Mouse (Mus musculus): ENCODE measurements around the gene Hoxb9.

DNA sequence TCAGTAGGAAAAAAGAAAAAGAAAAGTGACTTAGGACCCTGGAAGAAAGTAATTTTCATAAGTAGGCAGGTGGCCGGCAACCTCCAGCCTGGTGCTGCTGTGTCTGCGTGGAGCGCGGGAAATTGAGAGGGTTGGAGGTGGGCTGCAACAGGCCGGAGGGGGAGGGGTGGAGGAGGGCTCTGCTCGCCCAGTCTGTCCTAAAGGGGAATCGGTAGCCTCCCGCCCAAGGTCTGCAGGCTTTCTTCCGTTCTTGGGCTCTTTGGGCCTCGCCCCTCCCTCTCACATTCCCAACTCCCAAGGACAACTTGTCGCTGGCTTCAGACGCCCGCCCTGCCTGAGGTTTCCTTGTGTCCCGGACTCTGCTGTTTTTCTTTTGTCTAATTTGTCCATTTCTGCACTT lies 20.4 kb upstream of the Hoxb9 start:
- TF ChIP-seq CTCF (IDR thresholded peaks at IDR 0.05; ENCODE audit: borderline replicate concordance, insufficient read depth, low read length) = no peak
- peak; percentile 42 for TF ChIP-seq POLR2A (IDR thresholded peaks at IDR 0.05; ENCODE audit: low read depth, low read length)

Measured in embryonic fibroblast, embryonic 13.5 days (primary cell).